Mouse (Mus musculus): ENCODE data around the gene Scn8a.

Scn8a gene

GRCm38 (mm10) chr15:101092829-101093648 is 223.4 kb downstream of the Scn8a start:
- DNase-seq (ENCODE audit: low read depth in 1 of 2, low spot score in 2 of 2), result no peak

GRCm38 (mm10) chr15:101093988-101094387 is 224.3 kb downstream of the Scn8a start:
- DNase-seq (ENCODE audit: low read depth in 1 of 2, low spot score in 2 of 2), result no peak

- no peak for DNase-seq (ENCODE audit: low read depth in 1 of 2, low spot score in 2 of 2)
Observed at GRCm38 (mm10) chr15:101094979-101095378, 225.3 kb downstream of the Scn8a start.

GRCm38 (mm10) chr15:101095392-101095791 is 225.7 kb downstream of the Scn8a start:
- DNase-seq (ENCODE audit: low read depth in 1 of 2, low spot score in 2 of 2), result no peak
